16 mouse cellular contexts compared by ENCODE assay signal in genomic region chr1:176870501-176870900, GRCm38 (mm10).
"Had no signal": no experiment of that assay in that cellular context is flagged by ENCODE, and none has a peak within 500 bp of the region (broad histone marks: within the 10 kb centered on the region; RNA-seq: fewer than 3 reads in every experiment).

No protein-coding gene starts in this region.

- H3K4me1 ChIP-seq: neural tube, embryonic 12.5 days; neural tube, embryonic 13.5 days; neural tube, embryonic 15.5 days; stomach, embryonic 15.5 days had no signal

- DNase-seq: right cerebral cortex, adult 18-20 months; right cerebral cortex, postnatal 14 days; right cerebral cortex, postnatal 25 days; right cerebral cortex, postnatal 4 days; spleen, adult 18-20 months; thymus, adult 18-20 months; thymus, adult 2 months; thymus, postnatal 14 days; thymus, postnatal 25 days; thymus, postnatal 36 days; thymus, postnatal 4 days had no signal

- H3K9me3 ChIP-seq: neural tube, embryonic 12.5 days; neural tube, embryonic 13.5 days; neural tube, embryonic 15.5 days; stomach, embryonic 15.5 days had no signal

- H3K4me2 ChIP-seq: neural tube, embryonic 12.5 days; neural tube, embryonic 13.5 days; neural tube, embryonic 15.5 days; stomach, embryonic 15.5 days had no signal

- H3K27me3 ChIP-seq: neural tube, embryonic 12.5 days; neural tube, embryonic 13.5 days; neural tube, embryonic 15.5 days; stomach, embryonic 15.5 days had no signal

- H3K27ac ChIP-seq: neural tube, embryonic 12.5 days; neural tube, embryonic 13.5 days; neural tube, embryonic 15.5 days; stomach, embryonic 15.5 days; stomach, postnatal 0 days had no signal

- H3K4me3 ChIP-seq: neural tube, embryonic 12.5 days; neural tube, embryonic 13.5 days; neural tube, embryonic 15.5 days; stomach, embryonic 15.5 days had no signal

- H3K9ac ChIP-seq: neural tube, embryonic 12.5 days; neural tube, embryonic 13.5 days; neural tube, embryonic 15.5 days; stomach, embryonic 15.5 days had no signal

- H3K36me3 ChIP-seq: neural tube, embryonic 15.5 days; stomach, embryonic 15.5 days had no signal
